Mouse (Mus musculus): ENCODE data around the gene Senp5. TPM values are rescaled to one million over a fixed set of nuclear protein-coding genes. Genes with fewer than 3 reads are reported as not detected.
A peak's percentile ranks its signal among the peaks of the same experiment; 100 is the strongest.
"Not testable (repeated sequence)": the region's sequence is repeated elsewhere in the genome, so short reads cannot be mapped to it uniquely, and the experiment has no call there.

The Senp5 gene
- polyA plus RNA-seq (2015; fragmentation: Nextera tagmentation; extraction: Ambion mirVana) = 9.3 and 12.4 TPM in 2 replicates

GRCm38 (mm10) chr16:32002509-32003477 lies at the start of gene Senp5:
Gene Senp5 (minus strand): TSS chr16:32003287.
- peak; percentile 90 for DNase-seq (ENCODE audit: low spot score)

DNA sequence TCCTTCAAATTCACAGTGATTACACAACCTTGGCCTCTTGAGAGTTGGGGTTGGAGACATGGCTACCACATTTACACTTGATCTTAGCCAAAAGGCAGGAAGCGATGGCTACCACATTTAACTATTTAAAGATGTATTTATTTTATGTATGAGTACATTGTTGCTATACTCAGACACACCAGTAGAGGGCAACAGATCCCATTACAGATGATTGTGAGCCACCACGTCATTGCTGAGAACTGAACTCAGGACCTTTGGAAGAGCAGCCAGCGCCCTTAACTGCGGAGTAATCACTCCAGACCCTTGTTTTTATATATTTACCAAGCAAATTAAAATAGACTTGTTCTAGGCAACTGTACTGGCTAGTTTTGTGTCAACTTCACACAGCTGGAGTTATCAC lies 39.3 kb upstream of the Senp5 start:
- DNase-seq (ENCODE audit: low spot score) = no peak

DNA sequence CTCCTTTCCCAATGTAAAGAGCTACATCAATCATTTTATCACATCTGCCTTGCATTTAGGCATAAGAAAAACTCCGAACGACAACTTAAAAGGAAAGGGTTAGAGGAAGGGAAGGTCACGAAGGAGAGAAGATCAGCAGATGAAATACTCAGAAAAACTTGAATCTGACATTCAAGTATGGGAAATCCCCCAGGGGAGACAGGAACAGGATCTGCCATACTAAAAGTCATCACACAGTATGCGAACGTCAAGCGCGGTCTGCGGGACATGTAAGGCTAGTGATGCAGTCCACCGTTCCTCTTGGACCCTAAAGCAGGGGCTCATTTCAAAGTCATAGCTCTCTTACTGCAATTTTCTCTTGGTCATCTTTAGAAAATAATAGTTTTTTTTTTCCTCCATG lies 16.6 kb upstream of the Senp5 start:
- DNase-seq (ENCODE audit: low spot score) = no peak

GRCm38 (mm10) chr16:32010330-32010729 lies 7.2 kb upstream of the Senp5 start:
- DNase-seq (ENCODE audit: low spot score) = no peak

DNA sequence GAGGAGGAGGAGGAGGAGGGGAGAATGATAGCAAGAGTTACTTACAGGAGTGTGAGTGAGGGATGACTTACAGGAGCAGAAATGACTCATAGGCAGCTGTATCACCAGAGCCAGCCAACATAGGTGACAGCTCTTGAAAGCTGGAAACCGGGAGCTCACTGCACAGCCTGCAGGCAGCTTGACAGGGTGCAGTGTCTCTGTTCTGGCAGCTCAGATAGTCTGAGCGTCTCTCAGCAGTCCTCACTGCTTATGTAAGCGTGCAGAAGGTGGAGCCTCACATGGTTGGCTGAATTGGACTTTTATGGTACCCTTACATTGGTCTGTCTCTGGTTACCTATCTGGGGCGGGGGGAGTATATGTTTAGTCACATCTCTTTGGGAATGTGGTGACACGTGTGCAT lies 6.8 kb upstream of the Senp5 start:
- DNase-seq (ENCODE audit: low spot score) = no peak

- no peak for DNase-seq (ENCODE audit: low spot score)
Observed at GRCm38 (mm10) chr16:32008529-32009293, 5.6 kb upstream of the Senp5 start.

- no peak for DNase-seq (ENCODE audit: low spot score)
Observed at GRCm38 (mm10) chr16:32004731-32005130, 1.6 kb upstream of the Senp5 start.

DNA sequence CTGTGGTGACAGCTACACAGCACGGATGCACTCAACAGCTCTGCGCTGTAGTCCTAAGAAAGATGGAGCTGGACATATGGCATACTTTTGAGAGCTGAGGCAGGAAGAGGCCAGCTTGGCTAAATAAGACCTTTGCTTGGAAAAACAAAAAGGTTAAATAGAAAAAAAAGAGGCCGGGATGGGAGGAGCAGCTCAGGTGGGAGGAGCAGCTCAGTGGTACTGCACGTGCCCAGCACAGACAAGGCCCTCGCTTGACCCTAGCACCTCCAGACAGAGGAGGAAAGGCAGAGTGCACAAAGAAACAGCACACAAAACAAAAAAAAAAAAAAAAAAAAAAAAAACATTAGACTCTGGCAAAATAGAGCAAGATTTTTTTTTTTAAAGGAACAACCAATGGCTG lies 6.7 kb downstream of the Senp5 start:
- DNase-seq (ENCODE audit: low spot score) = no peak

- DNase-seq (ENCODE audit: low spot score) = no peak
Observed at GRCm38 (mm10) chr16:31993946-31994345, 9.1 kb downstream of the Senp5 start.

GRCm38 (mm10) chr16:31993195-31993594 lies 9.9 kb downstream of the Senp5 start:
- no peak for DNase-seq (ENCODE audit: low spot score)

DNA sequence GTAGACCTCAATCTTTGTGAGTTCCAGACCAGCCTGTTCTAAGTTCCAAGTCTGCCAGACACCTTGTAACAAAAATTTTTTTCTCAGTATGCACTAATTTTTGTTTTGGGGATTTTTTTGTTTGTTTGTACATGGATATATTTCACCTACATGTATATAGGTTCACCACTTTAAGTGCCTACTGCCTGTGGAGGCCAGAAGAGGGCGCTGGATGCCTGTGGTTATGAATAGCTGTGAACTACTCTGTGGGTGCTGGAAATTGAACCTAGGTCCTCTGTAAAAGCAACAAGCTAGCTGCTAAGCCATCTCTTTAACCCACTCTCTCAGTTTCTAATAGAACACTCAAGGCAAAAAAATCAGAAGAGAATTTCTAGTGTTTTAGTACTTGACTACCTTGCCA lies 11.0 kb downstream of the Senp5 start:
- DNase-seq (ENCODE audit: low spot score) = no peak

DNA sequence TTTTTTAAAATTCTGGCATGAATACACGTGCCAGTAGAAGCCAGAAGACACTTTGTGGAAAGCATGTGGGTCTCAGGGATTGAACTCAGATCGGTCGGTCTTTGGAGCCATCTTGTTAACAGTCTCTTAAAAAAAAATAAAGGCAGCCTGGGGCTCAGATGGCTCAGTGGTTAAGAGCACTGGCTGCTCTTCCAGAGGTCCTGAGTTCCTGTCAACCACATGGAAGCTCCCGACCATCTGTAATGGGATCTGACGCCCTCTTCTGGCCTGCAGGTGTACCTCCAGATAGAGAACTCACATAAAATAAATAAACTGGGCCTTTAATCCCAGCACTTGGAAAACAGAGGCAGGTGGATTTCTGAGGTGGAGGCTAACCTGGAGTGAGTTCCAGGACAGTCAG lies 22.1 kb downstream of the Senp5 start:
- no peak for DNase-seq (ENCODE audit: low spot score)

DNA sequence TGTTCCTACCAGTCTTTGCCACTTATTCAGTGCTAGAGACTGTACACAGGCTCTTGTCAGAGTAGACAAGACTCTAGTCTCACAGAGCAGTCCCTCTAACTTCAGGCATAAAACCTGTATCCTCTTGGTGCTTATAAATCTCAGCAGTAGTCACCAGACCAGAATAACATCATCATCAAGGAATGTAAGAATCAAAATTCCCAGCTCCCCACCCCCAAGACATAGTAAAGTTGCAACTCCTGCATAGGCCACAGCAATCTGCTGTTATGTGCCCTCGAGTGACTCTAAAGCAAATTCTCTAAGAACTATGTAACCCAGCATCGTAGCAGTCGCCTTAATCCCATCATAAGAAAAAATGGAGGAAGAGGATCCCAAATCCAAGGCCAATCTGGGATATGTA lies 23.6 kb downstream of the Senp5 start:
- DNase-seq (ENCODE audit: low spot score) = no peak

- DNase-seq (ENCODE audit: low spot score) = no peak
Observed at GRCm38 (mm10) chr16:31975258-31975657, 27.8 kb downstream of the Senp5 start.

- DNase-seq (ENCODE audit: low spot score) = no peak
Observed at GRCm38 (mm10) chr16:31963224-31963623, 39.9 kb downstream of the Senp5 start.

GRCm38 (mm10) chr16:31948345-31948774 lies 54.7 kb downstream of the Senp5 start, which contains the start of the genes 0610012G03Rik and Ncbp2:
Gene 0610012G03Rik (minus strand): TSS chr16:31948494.
Gene Ncbp2 (plus strand): TSS chr16:31948513.
- DNase-seq (ENCODE audit: low spot score) = peak; percentile 95

DNA sequence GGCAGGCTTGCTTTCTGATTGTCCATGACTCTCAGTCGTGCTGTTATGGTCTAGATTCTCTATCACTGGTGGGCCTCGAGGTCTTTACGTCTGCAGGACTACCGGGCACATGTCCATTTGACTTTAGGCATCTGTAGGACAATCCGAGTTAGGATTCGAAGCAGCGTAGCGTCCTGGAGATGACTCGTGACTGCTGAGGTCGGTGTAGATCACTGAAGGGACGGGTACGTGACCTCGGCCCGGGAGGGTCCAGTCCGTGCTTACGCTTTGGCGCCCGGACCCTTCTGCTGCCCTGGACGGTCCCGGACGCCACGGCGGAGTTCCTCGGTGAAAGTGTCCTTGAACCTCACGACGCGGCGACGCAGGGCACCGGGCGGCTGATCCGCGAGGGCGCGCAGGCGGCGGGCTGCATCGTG lies 55.2 kb downstream of the Senp5 start:
- DNase-seq (ENCODE audit: low spot score) = no peak

DNA sequence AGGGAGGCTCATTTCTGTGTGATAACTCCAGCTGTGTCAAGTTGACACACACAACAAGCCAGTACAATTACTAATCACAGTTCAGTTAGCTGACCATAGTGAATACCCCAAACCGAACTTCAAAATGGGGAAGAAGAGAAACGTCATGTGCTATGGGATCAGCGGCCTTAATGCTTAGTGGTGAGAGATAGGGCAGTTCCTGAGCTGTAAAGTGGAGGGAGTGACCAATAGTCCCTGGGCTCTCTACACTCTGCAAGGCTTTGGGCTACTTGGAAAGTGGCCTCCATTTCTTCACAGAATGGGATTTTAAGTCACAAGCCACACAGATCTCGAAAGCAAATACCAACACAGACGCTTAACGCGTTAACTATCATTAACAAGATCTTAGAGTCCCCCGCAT lies 55.8 kb downstream of the Senp5 start:
- no peak for DNase-seq (ENCODE audit: low spot score)

DNA sequence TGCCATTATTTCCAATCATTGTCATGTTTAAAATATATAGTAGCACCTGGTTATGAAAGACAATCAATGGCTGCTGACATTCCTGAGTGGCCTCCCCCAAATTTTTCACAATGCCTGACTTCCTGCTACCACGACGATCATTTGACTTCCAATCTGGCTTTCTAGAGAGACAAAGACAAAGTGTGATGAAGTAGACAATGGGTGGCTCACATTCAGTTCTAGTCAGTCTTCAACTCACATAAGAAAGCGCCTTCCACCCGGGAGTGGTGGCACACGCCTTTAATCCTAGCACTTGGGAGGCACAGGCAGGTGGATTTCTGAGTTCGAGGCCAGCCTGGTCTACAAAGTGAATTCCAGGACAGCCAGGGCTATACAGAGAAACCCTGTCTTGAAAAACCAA lies 57.1 kb downstream of the Senp5 start:
- DNase-seq (ENCODE audit: low spot score) = not testable (repeated sequence)

DNA sequence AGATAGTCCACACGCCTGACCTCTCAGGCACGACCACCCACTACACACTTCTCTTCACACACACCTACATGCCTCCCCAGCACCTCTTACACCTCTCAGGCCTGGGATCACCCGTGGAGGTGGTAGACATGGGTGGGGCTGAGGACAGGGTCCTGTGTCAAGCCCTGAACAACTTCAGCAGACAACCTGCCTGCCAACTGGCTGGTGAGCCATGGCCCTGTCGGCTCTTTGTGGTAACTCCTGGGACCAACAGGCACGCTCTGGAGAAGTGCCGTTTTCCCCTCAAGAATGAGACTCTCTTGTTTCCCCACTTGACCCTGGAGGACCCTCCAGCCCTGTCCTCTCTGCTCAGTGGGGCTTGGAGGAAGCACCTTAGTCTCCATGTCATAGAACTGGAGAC lies 57.7 kb downstream of the Senp5 start:
- DNase-seq (ENCODE audit: low spot score) = no peak

- DNase-seq (ENCODE audit: low spot score) = no peak
Observed at GRCm38 (mm10) chr16:31944698-31945255, 58.3 kb downstream of the Senp5 start.

GRCm38 (mm10) chr16:31943980-31944379 lies 59.1 kb downstream of the Senp5 start:
- DNase-seq (ENCODE audit: low spot score) = peak; percentile 78

All from thymus, postnatal 0 days (tissue).